Mouse (Mus musculus): ENCODE data around the gene Acr.

Acr gene

GRCm38 (mm10) chr15:89547824-89548601 lies 20.1 kb upstream of the Acr start:
- intact Hi-C loops (cut with DNase I), result no loop called here

- intact Hi-C loops (cut with DNase I), result no loop called here
These were observed 19.3 kb upstream of the Acr start for GRCm38 (mm10) chr15:89548837-89549236.

GRCm38 (mm10) chr15:89550506-89550905 lies 17.6 kb upstream of the Acr start:
- intact Hi-C loops (cut with DNase I), result no loop called here

- intact Hi-C loops (cut with DNase I), result no loop called here
These were observed 16.4 kb upstream of the Acr start for GRCm38 (mm10) chr15:89551733-89552132.

- intact Hi-C loops (cut with DNase I), result no loop called here
These were observed 12.5 kb upstream of the Acr start for GRCm38 (mm10) chr15:89555591-89555990.

- intact Hi-C loops (cut with DNase I), result no loop called here
These were observed 11.5 kb upstream of the Acr start for GRCm38 (mm10) chr15:89556401-89557178.

GRCm38 (mm10) chr15:89557179-89557995 lies 10.7 kb upstream of the Acr start:
- intact Hi-C loops (cut with DNase I), result no loop called here

- intact Hi-C loops (cut with DNase I), result no loop called here
These were observed 10.1 kb upstream of the Acr start for GRCm38 (mm10) chr15:89557996-89558390.

GRCm38 (mm10) chr15:89559202-89559731 lies 8.9 kb upstream of the Acr start:
- intact Hi-C loops (cut with DNase I), result no loop called here

GRCm38 (mm10) chr15:89572147-89572546 lies 4.0 kb downstream of the Acr start:
- intact Hi-C loops (cut with DNase I), result no loop called here

GRCm38 (mm10) chr15:89582494-89582893 lies 14.4 kb downstream of the Acr start:
- intact Hi-C loops (cut with DNase I), result no loop called here

- intact Hi-C loops (cut with DNase I), result no loop called here
These were observed 17.0 kb downstream of the Acr start for GRCm38 (mm10) chr15:89585101-89585500.

- intact Hi-C loops (cut with DNase I), result no loop called here
These were observed 17.5 kb downstream of the Acr start for GRCm38 (mm10) chr15:89585631-89586030.

- intact Hi-C loops (cut with DNase I), result no loop called here
These were observed 21.0 kb downstream of the Acr start for GRCm38 (mm10) chr15:89589146-89589545.

GRCm38 (mm10) chr15:89591317-89591716 lies 23.2 kb downstream of the Acr start:
- intact Hi-C loops (cut with DNase I), result no loop called here

GRCm38 (mm10) chr15:89591723-89592455 lies 23.8 kb downstream of the Acr start, which contains the start of gene Rabl2:
Gene Rabl2 (minus strand): TSS chr15:89591923.
- intact Hi-C loops (cut with DNase I), result no loop called here

- intact Hi-C loops (cut with DNase I), result no loop called here
These were observed 24.4 kb downstream of the Acr start for GRCm38 (mm10) chr15:89592548-89592947.

- intact Hi-C loops (cut with DNase I), result no loop called here
These were observed 37.9 kb downstream of the Acr start for GRCm38 (mm10) chr15:89605822-89606570.

- intact Hi-C loops (cut with DNase I), result no loop called here
These were observed 39.4 kb downstream of the Acr start for GRCm38 (mm10) chr15:89607480-89607879.

GRCm38 (mm10) chr15:89607888-89608287 lies 39.8 kb downstream of the Acr start:
- intact Hi-C loops (cut with DNase I), result no loop called here

Measured in adrenal gland (tissue).